Mouse (Mus musculus) heart, adult 2 months (tissue): ENCODE measurements around the gene Ryr1. TPM values are rescaled to one million over a fixed set of nuclear protein-coding genes. Genes with fewer than 3 reads are reported as not detected.

Source experiments
- DNase-seq, 2 experiments: peaks; one replicate each; pipeline ENCODE4 v3.0.0; 2021
- H3K27ac ChIP-seq: fragments of 200-600 bp; 2 replicates; pipeline ENCODE4 v1.8.1; 2022
- H3K27me3 ChIP-seq: fragments of 200-500 bp; 2 replicates; pipeline ENCODE4 v1.6.1; 2012; ENCODE audit warnings: mild to moderate bottlenecking, low read length, inconsistent platforms, mixed read lengths; ENCODE audit not compliant: control insufficient read depth, insufficient read depth
- H3K36me3 ChIP-seq: fragments of 200-500 bp; 2 replicates; pipeline ENCODE4 v1.6.1; 2012; ENCODE audit warnings: low read length, inconsistent platforms; ENCODE audit not compliant: control insufficient read depth, insufficient read depth
- H3K4me1 ChIP-seq: fragments of 200-500 bp; 2 replicates; pipeline ENCODE4 v1.6.1; 2011; ENCODE audit warnings: low read length; ENCODE audit not compliant: control insufficient read depth, insufficient read depth
- H3K4me3 ChIP-seq: fragments of 200-600 bp; 2 replicates; pipeline ENCODE4 v1.8.1; 2022
- H3K79me2 ChIP-seq: fragments of 200-500 bp; replicated peaks from 2 replicates; pipeline ENCODE4 v1.6.1; 2012; ENCODE audit warnings: mild to moderate bottlenecking, inconsistent platforms, low read length, moderate library complexity, mixed read lengths; ENCODE audit not compliant: control insufficient read depth, insufficient read depth
- H3K9ac ChIP-seq: fragments of 200-500 bp; 2 replicates; pipeline ENCODE4 v1.6.1; 2012; ENCODE audit warnings: low read depth, mild to moderate bottlenecking, control low read depth, inconsistent platforms, low read length, mixed read lengths
- CTCF ChIP-seq: fragments of 200-600 bp; IDR thresholded peaks from 2 replicates; pipeline ENCODE4 v1.8.1; 2022; ENCODE audit warnings: antibody characterized with exemption, mild to moderate bottlenecking, moderate library complexity
- EP300 ChIP-seq: fragments of 200-500 bp; IDR thresholded peaks from 2 replicates; pipeline ENCODE4 v1.6.1; 2011; ENCODE audit warnings: low read depth, low read length, control low read depth; ENCODE audit not compliant: insufficient read depth
- POLR2A ChIP-seq: fragments of 200-500 bp; IDR thresholded peaks from 2 replicates; pipeline ENCODE4 v1.6.1; 2011; ENCODE audit warnings: mild to moderate bottlenecking, low read depth, low read length, control low read depth; ENCODE audit not compliant: insufficient read depth
- WGBS: fragments of 180-500 bp; shearing (Covaris S2); methylation state at CpG from one replicate; pipeline ENCODE4 v1.1.7; 2018; 5-methylcytosine and 5-hydroxymethylcytosine counted together
- intact Hi-C: fragments of 180-260 bp; cut with DNase I; formaldehyde crosslinking; loops from one replicate; pipeline ENCODE4 v1.15.1; 2025
- long read RNA-seq: library from polyadenylated mRNA; stranded (forward); transcript quantifications from one replicate; pipeline ENCODE4 v2.0.0, GENCODE M21; 2021
- polyA plus RNA-seq: library from polyadenylated mRNA; depleted of rRNA; stranded (reverse); fragments of >200 nt; gene quantifications from 2 replicates; pipeline ENCODE4 v1.2.3, GENCODE M21; 2012; rRNA removed
- total RNA-seq, 2 experiments: library from RNA; stranded (reverse); gene quantifications; 2 replicates each; pipeline ENCODE4 v1.2.3; 2021

The Ryr1 gene
- total RNA-seq (under 1 TPM; 0.08 to 0.18 TPM), polyA plus RNA-seq (under 0.01 and 0.06 TPM in 2 replicates)
- long read RNA-seq: 0 reads

- H3K36me3 ChIP-seq: no peaks in the 10 kb centered on the region
- WGBS: under 1% methylated on average over 16 of the region's 16 CpGs
- no peak within 1 kb of the TSS for H3K27ac ChIP-seq
- no peak for TF ChIP-seq CTCF
- TF ChIP-seq EP300: no peak
- TF ChIP-seq POLR2A: no peak
- H3K4me3 ChIP-seq: no peak within 1 kb of the TSS
- H3K79me2 ChIP-seq: no peaks in the 10 kb centered on the region
- intact Hi-C loops: no loop called here
- no peak within 1 kb of the TSS for H3K9ac ChIP-seq
- DNase-seq: peak; percentile 16 to 31
- peaks cover 3% of the 10 kb centered on the region; the same call in 1 of the 2 replicates for H3K27me3 ChIP-seq
- H3K4me1 ChIP-seq: no peaks in the 10 kb centered on the region
Measured at GRCm38 (mm10) chr7:29124970-29125369, at the start of gene Ryr1. Gene Ryr1 (minus strand): TSS chr7:29125179.

- TF ChIP-seq EP300 (no peak), CTCF (no peak), POLR2A (no peak)
- no peak overlapping the region for H3K9ac ChIP-seq
- no peaks in the 10 kb centered on the region for H3K79me2 ChIP-seq
- H3K27me3 ChIP-seq: peaks cover 6% of the 10 kb centered on the region; the same call in 1 of the 2 replicates
- no peak overlapping the region for H3K4me3 ChIP-seq
- no peaks in the 10 kb centered on the region for H3K36me3 ChIP-seq
- H3K27ac ChIP-seq: no peak overlapping the region
- H3K4me1 ChIP-seq: peaks cover 2% of the 10 kb centered on the region; the same call in 1 of the 2 replicates
- DNase-seq: no peak
- intact Hi-C loops: loop anchor here (10.0 kb wide), 1 partner anchor 352 kb away; no protein-coding TSS in a partner anchor
- WGBS: 69% methylated on average over 32 of the region's 32 CpGs
Measured at GRCm38 (mm10) chr7:29172390-29173016, 47.5 kb upstream of the Ryr1 start.

GRCm38 (mm10) chr7:29171562-29172097 lies 46.7 kb upstream of the Ryr1 start:
- Histone ChIP-seq H3K27me3 (peaks cover 6% of the 10 kb centered on the region; the same call in 1 of the 2 replicates), H3K36me3 (no peaks in the 10 kb centered on the region), H3K79me2 (no peaks in the 10 kb centered on the region), H3K27ac (no peak overlapping the region), H3K4me1 (peaks cover 2% of the 10 kb centered on the region; the same call in 1 of the 2 replicates), H3K4me3 (peak overlapping the region; percentile 75), H3K9ac (peak overlapping the region; percentile 55)
- 10% methylated on average over 34 of the region's 34 CpGs for whole genome bisulfite sequencing
- no peak for DNase-seq
- intact Hi-C loops: loop anchor here (2.0 to 10.0 kb wide), 2 partner anchors 15 to 353 kb away; partner anchors contain the start of gene Fam98c
- TF ChIP-seq POLR2A (no peak), EP300 (no peak), CTCF (no peak)

- H3K4me3 ChIP-seq: peak overlapping the region; percentile 75
- no peak for TF ChIP-seq CTCF
- TF ChIP-seq POLR2A: no peak
- no peak for TF ChIP-seq EP300
- intact Hi-C loops: loop anchor here (2.0 to 10.0 kb wide), 2 partner anchors 14 to 354 kb away; partner anchors contain the start of gene Fam98c
- H3K36me3 ChIP-seq: no peaks in the 10 kb centered on the region
- peak; percentile 27 to 48 for DNase-seq
- peak overlapping the region; percentile 55 for H3K9ac ChIP-seq
- WGBS: 3% methylated on average over 43 of the region's 43 CpGs
- peaks cover 6% of the 10 kb centered on the region; the same call in 1 of the 2 replicates for H3K27me3 ChIP-seq
- H3K27ac ChIP-seq: no peak overlapping the region; the same call in 1 of the 2 replicates
- H3K79me2 ChIP-seq: no peaks in the 10 kb centered on the region
- H3K4me1 ChIP-seq: peaks cover 2% of the 10 kb centered on the region; the same call in 1 of the 2 replicates
Measured at GRCm38 (mm10) chr7:29170755-29171561, 46.0 kb upstream of the Ryr1 start.

- peak within 1 kb of the TSS; percentile 71 for H3K9ac ChIP-seq
- peak within 1 kb of the TSS; percentile 75 for H3K4me3 ChIP-seq
- TF ChIP-seq POLR2A: no peak
- no peak for TF ChIP-seq CTCF
- TF ChIP-seq EP300: no peak
- 1% methylated on average over 30 of the region's 30 CpGs for WGBS
- intact Hi-C loops: loop anchor here (2.0 to 10.0 kb wide), 2 partner anchors 13 to 355 kb away; partner anchors contain the start of gene Fam98c
- peaks cover 2% of the 10 kb centered on the region; the same call in 1 of the 2 replicates for H3K4me1 ChIP-seq
- H3K27me3 ChIP-seq: peaks cover 6% of the 10 kb centered on the region; the same call in 1 of the 2 replicates
- H3K36me3 ChIP-seq: no peaks in the 10 kb centered on the region
- H3K27ac ChIP-seq: peak within 1 kb of the TSS; percentile 67
- DNase-seq: peak; percentile 83 to 84
- H3K79me2 ChIP-seq: no peaks in the 10 kb centered on the region
Measured at GRCm38 (mm10) chr7:29170066-29170754, 45.2 kb upstream of the Ryr1 start, which contains the start of the genes Ggn and Spred3. Gene Ggn (plus strand): TSS chr7:29170210. Gene Spred3 (minus strand): TSS chr7:29170411.
